Mouse (Mus musculus) midbrain, postnatal 0 days (tissue): ENCODE data around the gene Pelo. TPM values are rescaled to one million over a fixed set of nuclear protein-coding genes. Genes with fewer than 3 reads are reported as not detected.

Experiments
- ATAC-seq: fragments of 200-750 bp; cut with Nextera tagmentation; 2 replicates; pipeline ENCODE4 v1.8.0; 2017; ENCODE audit warnings: moderate number of reproducible peaks, mild to moderate bottlenecking, moderate TSS enrichment, moderate library complexity; ENCODE audit not compliant: low FRiP score
- DNase-seq: peaks from one replicate; pipeline ENCODE4 v3.0.0-alpha.2; 2015; ENCODE audit warnings: low spot score
- H3K27ac ChIP-seq: fragments of 300-500 bp; sonication (generic); 2 replicates; pipeline ENCODE4 v1.5.1; 2014; ENCODE audit warnings: low read depth, mild to moderate bottlenecking, low read length, mixed read lengths
- H3K27me3 ChIP-seq: fragments of 300-500 bp; sonication (generic); 2 replicates; pipeline ENCODE4 v1.6.1; 2014; ENCODE audit warnings: low read length, control low read depth, mixed read lengths; ENCODE audit not compliant: insufficient read depth
- H3K36me3 ChIP-seq: fragments of 300-500 bp; sonication (generic); 2 replicates; pipeline ENCODE4 v1.6.1; 2014; ENCODE audit warnings: low read length, control low read depth, mixed read lengths; ENCODE audit not compliant: insufficient read depth
- H3K4me1 ChIP-seq: fragments of 300-500 bp; sonication (generic); 2 replicates; pipeline ENCODE4 v1.6.1; 2014; ENCODE audit warnings: mild to moderate bottlenecking, control low read depth, antibody characterized with exemption, low read length, mixed read lengths; ENCODE audit not compliant: insufficient read depth
- H3K4me2 ChIP-seq: fragments of 300-500 bp; sonication (generic); 2 replicates; pipeline ENCODE4 v1.6.1; 2014; ENCODE audit warnings: low read depth, mild to moderate bottlenecking, low read length, mixed read lengths; ENCODE audit not compliant: poor library complexity, severe bottlenecking
- H3K4me3 ChIP-seq: fragments of 300-500 bp; sonication (generic); 2 replicates; pipeline ENCODE4 v1.5.1; 2014; ENCODE audit warnings: low read depth, mild to moderate bottlenecking, low read length, moderate library complexity
- H3K9ac ChIP-seq: fragments of 300-500 bp; sonication (generic); replicated peaks from 2 replicates; pipeline ENCODE4 v1.6.1; 2014; ENCODE audit warnings: mild to moderate bottlenecking, low read length, moderate library complexity, mixed read lengths; ENCODE audit not compliant: poor library complexity, severe bottlenecking
- H3K9me3 ChIP-seq: fragments of 300-500 bp; sonication (generic); 2 replicates; pipeline ENCODE4 v1.6.1; 2016; ENCODE audit warnings: low read length, control low read depth
- CTCF ChIP-seq: IDR thresholded peaks from 2 replicates; pipeline ENCODE4 v1.5.1; 2016; ENCODE audit warnings: antibody characterized with exemption, mild to moderate bottlenecking
- WGBS: fragments of 180-500 bp; shearing (Covaris S2); extraction: QIAGEN DNeasy Blood & Tissue Kit; methylation state at CpG from one replicate; pipeline ENCODE4 v1.1.7; 2014; 5-methylcytosine and 5-hydroxymethylcytosine counted together
- polyA plus RNA-seq: library from polyadenylated mRNA; unstranded; fragments of >200 nt; fragmentation: Nextera tagmentation; extraction: Ambion mirVana; gene quantifications from 2 replicates; pipeline ENCODE4 v1.2.1, GENCODE M21; 2015
- total RNA-seq: library from RNA; depleted of rRNA; stranded (reverse); fragments of >200 nt; gene quantifications from 2 replicates; pipeline ENCODE4 v1.2.3, GENCODE M21; 2014

The Pelo gene
- total and polyA plus RNA-seq, 2 experiments from 2014 or later = 6.0 to 14.1 TPM

DNA sequence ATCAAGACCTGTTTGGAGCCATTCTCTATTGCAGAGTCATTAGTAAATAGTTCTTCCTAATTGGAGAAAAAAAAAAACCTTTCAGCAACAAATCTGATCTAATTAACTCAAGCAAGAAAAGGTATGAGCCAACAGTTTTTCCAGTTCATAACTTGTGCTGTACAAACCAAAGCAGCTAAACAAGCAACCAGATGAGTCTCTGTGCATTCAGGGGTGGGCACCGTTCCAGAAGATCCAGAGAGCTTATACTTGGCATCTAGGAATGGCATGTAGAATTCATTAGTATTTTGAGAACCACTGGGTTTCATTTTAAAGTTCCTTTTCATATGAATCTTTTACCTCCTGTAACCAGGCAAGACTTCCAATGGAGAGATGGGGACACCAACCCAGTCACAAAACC, 37.8 kb upstream of the Pelo start:
- Histone ChIP-seq H3K9ac (no peak overlapping the region), H3K9me3 (no peaks in the 10 kb centered on the region), H3K36me3 (no peaks in the 10 kb centered on the region), H3K4me1 (no peaks in the 10 kb centered on the region), H3K4me2 (no peak overlapping the region), H3K27ac (no peak overlapping the region), H3K4me3 (no peak overlapping the region), H3K27me3 (no peaks in the 10 kb centered on the region)
- 95% methylated on average over 1 of the region's 1 CpGs for WGBS
- TF ChIP-seq CTCF = no peak
- DNase-seq (no peak), ATAC-seq (no peak)

- H3K4me1 ChIP-seq = no peaks in the 10 kb centered on the region
- 97% methylated on average over 2 of the region's 2 CpGs for WGBS
- ATAC-seq = no peak
Measured at GRCm38 (mm10) chr13:115126534-115126933, 36.5 kb upstream of the Pelo start.

DNA sequence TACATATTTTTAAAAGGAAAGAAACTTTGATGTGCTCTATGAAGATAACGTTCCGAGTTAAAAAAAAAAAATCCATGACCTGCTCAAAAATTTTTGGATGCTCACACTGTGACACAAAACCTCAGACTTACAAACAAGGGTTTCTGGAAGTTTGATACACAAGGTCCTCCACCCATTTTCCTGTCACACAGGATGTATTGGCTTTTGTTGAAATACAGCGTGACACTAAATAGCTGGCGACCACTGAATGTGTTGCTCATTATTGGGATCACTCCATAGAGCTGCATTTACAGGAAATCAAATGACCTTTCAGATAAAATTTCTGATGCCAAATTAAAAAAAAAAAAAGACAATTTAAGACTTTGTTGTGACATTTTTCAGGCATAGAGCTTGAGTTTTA, 35.1 kb upstream of the Pelo start:
- no peaks in the 10 kb centered on the region for H3K4me1 ChIP-seq
- H3K9me3 ChIP-seq = no peaks in the 10 kb centered on the region
- no peaks in the 10 kb centered on the region for H3K36me3 ChIP-seq
- 89% methylated on average over 4 of the region's 4 CpGs for WGBS
- DNase-seq = no peak
- no peak overlapping the region for H3K4me2 ChIP-seq
- no peak overlapping the region for H3K27ac ChIP-seq
- no peak for TF ChIP-seq CTCF
- H3K4me3 ChIP-seq = no peak overlapping the region
- ATAC-seq = no peak
- no peaks in the 10 kb centered on the region for H3K27me3 ChIP-seq
- H3K9ac ChIP-seq = no peak overlapping the region

More at GRCm38 (mm10) chr13:115126534-115126933, 36.5 kb upstream of the Pelo start:
- no peak overlapping the region for H3K4me3 ChIP-seq
- TF ChIP-seq CTCF = no peak
- no peaks in the 10 kb centered on the region for H3K27me3 ChIP-seq
- no peak overlapping the region for H3K9ac ChIP-seq
- no peak overlapping the region for H3K4me2 ChIP-seq
- DNase-seq = no peak
- no peaks in the 10 kb centered on the region for H3K36me3 ChIP-seq
- no peak overlapping the region for H3K27ac ChIP-seq
- no peaks in the 10 kb centered on the region for H3K9me3 ChIP-seq

DNA sequence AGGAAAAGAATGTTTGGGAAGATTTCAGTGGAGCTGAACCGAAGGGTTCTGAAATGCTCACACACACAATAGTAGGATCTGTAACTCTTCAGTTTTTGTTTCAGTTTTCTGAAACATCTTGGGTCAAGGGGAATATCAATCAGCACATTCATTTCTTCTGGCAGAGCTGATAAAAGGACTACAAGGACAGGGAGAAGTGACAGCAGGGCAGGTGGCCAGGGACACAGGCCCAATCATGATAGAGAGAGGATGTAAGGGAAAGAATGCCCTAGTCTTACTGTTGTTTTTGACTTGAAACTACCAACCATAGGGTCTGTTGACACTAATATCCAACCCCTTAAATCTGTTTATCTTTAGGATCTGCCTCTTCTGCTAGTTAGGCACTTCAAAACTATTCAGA, 34.5 kb upstream of the Pelo start:
- Histone ChIP-seq H3K27me3 (no peaks in the 10 kb centered on the region), H3K9ac (no peak overlapping the region), H3K27ac (no peak overlapping the region), H3K4me1 (no peaks in the 10 kb centered on the region), H3K36me3 (no peaks in the 10 kb centered on the region), H3K4me2 (no peak overlapping the region), H3K9me3 (no peaks in the 10 kb centered on the region), H3K4me3 (no peak overlapping the region)
- no peak for DNase-seq
- ATAC-seq = no peak
- TF ChIP-seq CTCF = no peak
- WGBS = 93% methylated on average over 1 of the region's 1 CpGs

- no peaks in the 10 kb centered on the region for H3K36me3 ChIP-seq
- DNase-seq (no peak), ATAC-seq (no peak)
- H3K4me2 ChIP-seq = no peak overlapping the region
- H3K9me3 ChIP-seq = no peaks in the 10 kb centered on the region
- no peak overlapping the region for H3K27ac ChIP-seq
- WGBS = 62% methylated on average over 5 of the region's 5 CpGs
- TF ChIP-seq CTCF = no peak
- H3K4me3 ChIP-seq = no peak overlapping the region
- H3K9ac ChIP-seq = no peak overlapping the region
- no peaks in the 10 kb centered on the region for H3K4me1 ChIP-seq
- no peaks in the 10 kb centered on the region for H3K27me3 ChIP-seq
Measured at GRCm38 (mm10) chr13:115118756-115119155, 28.8 kb upstream of the Pelo start.

- H3K36me3 ChIP-seq = no peaks in the 10 kb centered on the region
- WGBS = 88% methylated on average over 3 of the region's 3 CpGs
- no peaks in the 10 kb centered on the region for H3K27me3 ChIP-seq
- no peaks in the 10 kb centered on the region for H3K4me1 ChIP-seq
- no peak for ATAC-seq
- no peaks in the 10 kb centered on the region for H3K9me3 ChIP-seq
- H3K27ac ChIP-seq = no peak overlapping the region
- no peak for TF ChIP-seq CTCF
- no peak overlapping the region for H3K4me3 ChIP-seq
- H3K4me2 ChIP-seq = no peak overlapping the region
- H3K9ac ChIP-seq = no peak overlapping the region
- DNase-seq = no peak
Measured at GRCm38 (mm10) chr13:115118195-115118594, 28.2 kb upstream of the Pelo start.
